Mouse (Mus musculus) mouse embryonic stem cell (cell line): ENCODE results near the gene Rhog.

Experiments used
- in situ Hi-C, 2 experiments: fragments of 300-500 bp; cut with MboI; formaldehyde crosslinking; loops; 1 replicate in 1 of 2; 3 replicates in 1 of 2; pipeline ENCODE4 v1.14.3; 2019 to 2020; ENCODE audit warnings: low sequenced_read_pairs in 2 of 2, low pct_unique_long_range_greater_than_20kb in 1 of 2, mixed read lengths in 1 of 2; ENCODE audit not compliant: unreplicated experiment in 1 of 2

The Rhog gene

DNA sequence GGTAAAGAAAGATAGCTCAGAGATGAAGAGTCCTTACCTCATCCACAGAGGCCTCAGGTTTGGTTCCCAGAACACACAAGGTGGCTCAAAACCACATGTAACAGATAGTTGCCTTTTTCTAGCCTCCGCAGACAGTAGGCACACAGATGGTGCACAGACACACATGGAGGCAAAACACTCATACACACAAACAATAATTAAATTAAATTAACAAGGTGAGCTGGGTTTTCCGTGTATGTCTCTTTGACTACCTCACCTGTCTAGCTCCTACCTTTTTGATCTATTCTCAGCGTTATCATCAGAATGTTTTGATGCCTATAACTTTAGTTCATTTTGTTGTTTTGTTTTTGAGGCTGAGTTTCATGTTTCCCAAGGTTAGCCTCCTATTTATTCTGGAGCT is at the start of gene Rhog:
Rhog (minus strand) TSS at position 101 of the 400 bp plus-strand sequence.
- in situ Hi-C loops = no loop called here

DNA sequence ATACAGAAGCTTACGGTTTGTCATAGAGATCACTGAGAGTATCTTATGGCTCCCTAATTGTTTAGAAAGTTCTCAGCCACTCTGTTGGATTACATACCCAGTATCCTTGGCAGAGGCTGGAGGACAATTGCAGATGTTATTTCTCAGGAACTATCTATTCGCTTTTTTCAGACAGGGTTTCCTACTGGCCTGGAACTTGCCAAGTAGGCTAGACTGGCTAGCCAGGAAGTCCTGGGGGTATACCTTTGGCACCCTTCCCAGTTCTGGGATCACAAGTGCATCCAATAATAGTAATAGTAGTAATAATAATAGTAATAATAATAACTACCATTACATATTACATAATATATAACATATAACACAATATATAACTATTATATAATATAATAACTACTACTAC is 49.7 kb upstream of the Rhog start:
- in situ Hi-C loops = no loop called here

DNA sequence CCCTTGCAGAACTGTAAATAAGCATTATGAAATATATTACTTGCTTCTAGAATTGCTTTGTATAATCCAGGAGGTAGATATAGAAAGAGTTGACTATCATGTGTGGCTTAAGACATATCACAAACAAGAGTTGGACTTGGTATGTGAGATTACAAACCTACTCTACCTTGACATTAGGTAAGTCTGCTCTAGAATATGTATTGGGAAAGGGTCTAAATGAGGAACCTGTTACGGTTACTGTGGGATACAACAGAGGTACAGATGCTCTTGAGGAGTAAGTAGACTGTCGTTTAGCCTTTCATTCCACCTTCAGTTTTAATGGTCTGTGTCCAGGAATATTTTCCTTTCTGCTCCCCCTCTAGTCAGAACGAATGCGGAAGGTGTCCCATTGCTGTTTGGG is 46.6 kb upstream of the Rhog start:
- in situ Hi-C loops = no loop called here

DNA sequence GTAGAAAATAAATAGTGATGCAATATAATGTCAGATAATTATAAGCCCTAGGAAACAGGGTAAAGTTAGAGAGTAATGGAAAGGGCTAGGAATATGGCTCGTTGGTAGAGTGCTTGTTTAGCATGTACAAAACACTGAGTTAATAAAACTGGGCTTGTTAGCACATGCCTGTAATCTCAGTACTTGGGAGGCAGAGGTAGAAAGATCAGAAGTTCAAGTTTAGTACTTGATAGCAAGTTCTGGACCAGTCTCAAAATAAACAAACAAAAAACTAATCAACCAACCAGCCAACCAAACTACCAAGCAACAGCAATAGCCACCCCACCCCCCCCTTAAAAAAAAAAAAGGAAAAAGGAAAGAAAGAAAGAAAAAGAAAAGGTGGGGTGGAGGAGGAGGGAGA is 44.9 kb upstream of the Rhog start:
- in situ Hi-C loops = no loop called here

GRCm38 (mm10) chr7:102293234-102293633 is 37.4 kb upstream of the Rhog start:
- in situ Hi-C loops = no loop called here

DNA sequence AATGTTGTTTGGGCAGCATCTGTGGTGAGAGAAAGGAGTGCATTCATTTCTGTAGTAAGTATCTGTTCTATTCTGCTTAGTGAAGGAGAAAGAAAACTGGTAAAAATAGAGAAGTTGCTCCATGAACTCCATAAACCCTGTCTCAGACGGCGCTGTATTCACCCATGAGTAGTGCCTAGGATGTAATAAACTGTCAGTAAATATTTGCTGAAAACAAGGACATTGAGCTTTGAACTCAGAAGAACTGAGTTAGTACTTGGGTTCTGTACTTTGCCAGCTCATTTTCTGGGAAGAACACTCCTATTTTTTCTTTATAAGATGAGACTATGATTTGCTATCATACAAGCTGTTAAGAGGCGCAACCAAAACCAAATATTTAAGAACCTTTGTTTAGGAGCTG is 36.4 kb upstream of the Rhog start:
- in situ Hi-C loops = no loop called here

GRCm38 (mm10) chr7:102289466-102289865 is 33.6 kb upstream of the Rhog start:
- in situ Hi-C loops = loop anchor here in 1 of 2 experiments (10.0 kb wide), 1 partner anchor 115 kb away; no protein-coding TSS in a partner anchor

- in situ Hi-C loops = loop anchor here in 1 of 2 experiments (10.0 kb wide), 1 partner anchor 123 kb away; no protein-coding TSS in a partner anchor
These were observed 26.4 kb upstream of the Rhog start for GRCm38 (mm10) chr7:102282261-102282660.

GRCm38 (mm10) chr7:102281403-102281802 is 25.5 kb upstream of the Rhog start:
- in situ Hi-C loops = loop anchor here in 1 of 2 experiments (10.0 kb wide), 1 partner anchor 123 kb away; no protein-coding TSS in a partner anchor

- in situ Hi-C loops = no loop called here
These were observed 16.6 kb upstream of the Rhog start for GRCm38 (mm10) chr7:102272422-102272948.

DNA sequence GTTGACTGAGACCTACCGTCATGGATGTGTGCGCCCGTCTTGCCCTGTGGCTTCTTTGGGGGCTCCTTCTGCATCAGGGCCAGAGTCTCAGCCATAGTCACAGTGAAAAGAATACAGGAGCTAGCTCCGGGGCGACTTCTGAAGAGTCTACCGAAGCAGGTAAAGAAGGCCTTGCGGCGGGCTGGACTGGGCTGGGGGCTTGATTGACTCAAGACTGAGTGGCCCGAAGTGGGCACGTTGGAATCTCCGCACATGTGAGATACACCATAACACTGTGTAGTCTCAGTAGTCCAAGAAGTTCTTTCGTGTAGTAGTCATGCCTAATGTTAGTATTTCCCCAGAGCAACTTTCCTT is 12.5 kb upstream of the Rhog start:
- in situ Hi-C loops = loop anchor here (5.0 to 10.0 kb wide), 2 partner anchors 146 to 154 kb away; no protein-coding TSS in a partner anchor

GRCm38 (mm10) chr7:102267601-102268394 is 11.9 kb upstream of the Rhog start, which contains the start of gene Stim1:
Gene Stim1 (plus strand): TSS chr7:102267806.
- in situ Hi-C loops = loop anchor here (5.0 to 10.0 kb wide), 2 partner anchors 147 to 155 kb away; no protein-coding TSS in a partner anchor

DNA sequence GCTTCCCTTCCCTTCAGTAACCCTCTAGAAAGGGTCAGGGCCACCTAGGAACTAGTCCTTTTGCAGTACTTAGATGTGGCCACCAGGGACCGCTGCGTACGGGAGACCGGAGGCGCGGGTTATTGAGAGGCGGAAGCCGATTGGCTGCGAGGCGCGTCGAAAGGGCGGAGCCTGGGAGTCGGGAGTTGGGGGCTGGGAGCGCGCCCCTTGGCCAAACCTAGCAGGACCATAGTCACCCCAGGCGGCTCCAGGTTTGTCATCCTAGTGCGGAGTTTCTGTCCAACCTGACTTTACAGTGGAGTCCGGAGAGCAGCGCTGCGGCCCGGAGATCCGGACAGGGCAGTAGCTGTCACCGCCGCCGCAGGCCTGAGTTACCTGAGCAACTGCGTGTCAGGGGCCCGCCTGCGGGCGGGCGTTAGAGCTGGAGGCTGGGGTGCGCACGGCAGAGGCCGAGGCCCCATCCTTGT is 11.3 kb upstream of the Rhog start:
- in situ Hi-C loops = loop anchor here (5.0 to 10.0 kb wide), 2 partner anchors 148 to 155 kb away; no protein-coding TSS in a partner anchor

DNA sequence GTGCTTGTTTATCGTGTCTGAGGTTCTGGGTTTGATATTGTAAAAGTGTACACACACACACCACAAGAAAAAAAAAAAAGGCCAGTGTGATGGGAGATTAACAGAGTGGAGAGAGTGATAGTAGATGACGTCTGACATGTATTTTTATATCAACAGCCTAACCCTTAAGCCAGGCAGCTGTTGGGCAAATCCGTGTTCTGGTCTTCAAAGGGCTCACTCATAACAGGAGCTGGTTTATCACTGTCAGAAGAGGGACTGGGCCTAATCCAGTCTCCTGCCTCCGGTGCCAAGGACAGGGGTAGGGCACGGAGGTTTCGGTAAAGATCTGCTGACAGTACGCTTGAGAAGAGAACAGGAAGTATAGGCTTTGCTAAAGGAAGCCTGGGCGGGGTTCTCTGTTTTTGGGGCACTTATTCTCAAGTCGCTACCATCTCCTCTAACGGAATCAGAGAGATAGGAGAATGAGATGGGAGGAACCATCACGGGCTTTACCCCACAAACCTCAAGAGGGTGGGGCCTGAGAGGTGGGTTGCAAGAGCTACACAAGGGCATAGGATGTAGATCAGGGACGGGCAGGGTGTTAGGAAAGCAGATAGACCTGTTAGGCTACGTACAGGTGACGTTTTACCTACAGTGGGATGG is 10.7 kb upstream of the Rhog start:
- in situ Hi-C loops = loop anchor here (5.0 to 10.0 kb wide), 2 partner anchors 148 to 156 kb away; no protein-coding TSS in a partner anchor

GRCm38 (mm10) chr7:102266021-102266400 is 10.2 kb upstream of the Rhog start:
- in situ Hi-C loops = loop anchor here (5.0 to 10.0 kb wide), 2 partner anchors 149 to 156 kb away; no protein-coding TSS in a partner anchor

DNA sequence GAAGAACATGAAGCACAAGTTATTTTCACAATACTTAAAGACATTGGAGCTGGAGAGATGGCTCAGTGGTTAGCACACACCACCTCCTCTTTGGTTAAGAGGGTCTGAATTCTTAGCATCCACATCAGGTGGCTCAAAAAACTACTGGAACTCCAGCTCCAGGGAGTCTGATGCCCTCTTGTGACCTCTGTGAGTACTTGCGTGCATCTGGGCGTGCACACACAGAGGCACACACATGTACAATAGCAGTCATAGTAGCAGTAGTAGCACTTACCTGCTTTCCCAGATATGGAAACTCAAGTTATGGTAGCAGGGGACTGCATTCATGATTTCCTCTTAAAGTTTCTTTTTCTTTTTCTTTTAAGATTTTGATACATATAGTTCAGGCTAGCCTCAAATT is 7.2 kb upstream of the Rhog start:
- in situ Hi-C loops = loop anchor here in 1 of 2 experiments (10.0 kb wide), 1 partner anchor 152 kb away; no protein-coding TSS in a partner anchor

- in situ Hi-C loops = loop anchor here in 1 of 2 experiments (10.0 kb wide), 1 partner anchor 154 kb away; no protein-coding TSS in a partner anchor
These were observed 4.7 kb upstream of the Rhog start for GRCm38 (mm10) chr7:102260518-102260917.

DNA sequence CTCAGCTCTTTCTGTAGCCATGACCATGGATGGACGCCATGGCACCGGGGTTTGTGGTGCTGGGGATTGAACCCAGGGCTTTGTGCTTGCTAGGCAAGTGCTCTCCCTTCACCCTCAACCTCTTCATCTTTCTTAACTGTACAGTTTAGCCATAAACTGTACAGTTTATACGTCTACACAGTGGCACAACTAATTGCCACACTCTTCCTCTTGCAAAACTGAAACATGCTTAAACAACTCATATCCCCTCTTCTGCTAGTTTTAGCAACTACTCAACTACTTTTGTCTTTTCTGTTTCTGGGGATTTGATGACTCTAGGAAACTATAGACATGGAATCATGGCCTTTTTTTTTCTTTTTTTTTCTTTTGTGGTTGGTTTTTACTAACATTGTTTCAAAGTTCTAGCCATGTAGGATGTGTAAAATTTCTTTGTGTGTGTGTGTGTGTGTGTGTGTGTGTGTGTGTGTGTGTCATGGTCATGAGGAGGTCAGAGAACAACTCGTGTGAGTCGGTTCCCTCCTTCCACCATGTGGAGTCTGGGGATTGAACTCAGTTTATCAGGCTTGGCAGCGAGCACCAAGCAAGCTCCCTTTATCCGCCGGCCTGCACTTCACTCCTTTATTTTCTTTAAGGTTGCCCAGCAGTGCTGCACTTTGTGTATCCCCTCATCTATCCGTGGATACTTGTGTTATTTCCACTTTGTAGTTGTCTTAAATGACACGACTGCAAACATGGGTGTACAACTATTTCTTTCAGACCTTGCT is 4.0 kb upstream of the Rhog start:
- in situ Hi-C loops = loop anchor here in 1 of 2 experiments (10.0 kb wide), 1 partner anchor 155 kb away; no protein-coding TSS in a partner anchor
